Mouse (Mus musculus): Measurements from ENCODE around the gene Neurog1. TPM values are rescaled to one million over a fixed set of nuclear protein-coding genes. Genes with fewer than 3 reads are reported as not detected.

Gene Neurog1
- total RNA-seq, 2 experiments from 2014 or later, result not detected

- DNase-seq, result no peak
Observed at GRCm38 (mm10) chr13:56219254-56219653, 32.7 kb downstream of the Neurog1 start.

- DNase-seq, result no peak
Observed at GRCm38 (mm10) chr13:56216090-56216489, 35.9 kb downstream of the Neurog1 start.

DNA sequence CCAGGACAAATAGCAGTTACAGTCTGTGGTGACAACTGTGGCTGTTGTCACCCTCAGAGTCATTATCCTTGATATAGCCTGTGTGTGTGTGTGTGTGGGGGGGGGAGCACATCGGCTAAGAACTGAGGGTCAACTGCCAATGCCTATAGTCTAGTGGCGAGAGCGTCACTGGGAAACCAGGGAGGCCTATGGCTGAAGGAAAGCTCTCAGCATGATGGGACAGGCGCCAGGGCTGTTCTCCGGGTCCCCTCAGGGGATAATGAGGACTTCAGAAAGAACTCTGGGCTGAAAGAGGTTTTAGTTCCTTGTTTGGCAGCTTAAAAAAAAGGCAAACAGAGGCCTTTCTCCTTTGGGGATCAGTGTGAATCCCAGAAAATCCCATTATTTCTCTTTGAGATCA lies 37.3 kb downstream of the Neurog1 start:
- DNase-seq, result no peak

DNA sequence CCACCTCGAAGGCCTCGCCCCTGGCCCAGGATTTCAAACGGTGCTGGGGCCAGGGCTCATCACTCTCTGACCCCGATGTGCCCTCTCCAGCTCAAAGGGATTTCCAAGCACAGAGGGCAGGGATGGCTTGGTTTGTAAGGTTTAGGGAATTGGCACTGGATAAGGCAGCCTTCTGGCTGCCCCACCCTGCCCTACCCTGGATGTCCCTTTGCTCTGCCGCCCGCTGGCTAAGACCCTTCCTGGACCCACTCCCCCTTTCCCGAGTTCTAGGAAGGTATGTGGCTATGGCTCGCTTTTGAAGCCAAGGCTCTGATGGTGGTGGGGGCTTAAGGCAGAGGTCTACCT lies 42.9 kb downstream of the Neurog1 start:
- DNase-seq, result no peak

- no peak for DNase-seq
Observed at GRCm38 (mm10) chr13:56208225-56209066, 43.5 kb downstream of the Neurog1 start.

Other genes starting within 250 kb of the Neurog1 start
- 100 to 1,000 TPM; 117 to 122 TPM for gene H2afy, start 115.8 kb downstream of the Neurog1 start, total RNA-seq (2021)
- gene Tifab, start 73.3 kb downstream of the Neurog1 start, total RNA-seq (2021), result 1 to 10 TPM; 1.8 TPM
- 10 to 100 TPM; 15.0 to 16.3 TPM for gene Cxcl14, start 44.4 kb upstream of the Neurog1 start, total RNA-seq (2021)
- gene Gm3045, start 174.4 kb upstream of the Neurog1 start, total RNA-seq (2021), result not detected
- gene Slc25a48, start 186.2 kb upstream of the Neurog1 start, total RNA-seq (2021), result 1 to 10 TPM; 4.1 to 4.5 TPM
- not detected for gene Il9, start 230.1 kb upstream of the Neurog1 start, total RNA-seq (2021)